ENCODE assay signal across 29 mouse cellular contexts in the genomic region with DNA sequence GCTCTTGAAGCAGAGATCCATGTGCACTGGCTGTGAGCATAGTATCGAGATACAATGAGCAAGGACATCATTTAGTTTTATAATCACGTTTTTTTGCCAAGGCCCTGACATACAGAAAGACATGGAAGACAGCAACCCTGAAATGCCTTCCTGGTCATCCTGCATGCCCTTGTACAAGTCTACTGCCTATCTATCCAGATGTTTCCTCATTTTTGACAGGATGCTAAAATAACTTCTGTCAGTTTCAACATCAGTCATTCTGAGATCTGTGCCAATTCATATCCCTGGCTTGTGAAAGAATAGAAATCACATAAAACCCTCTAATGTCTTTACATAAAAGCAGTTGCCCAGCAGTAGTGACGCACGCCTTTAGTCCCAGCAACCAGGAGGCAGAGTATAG. TPM values are rescaled to one million over a fixed set of nuclear protein-coding genes. Genes with fewer than 3 reads are reported as not detected.
DNase-seq lines count a peak whose midpoint lies in the region; ATAC-seq and TF ChIP-seq lines count a peak whose summit lies in the region.
"Had no signal": no experiment of that assay in that cellular context is flagged by ENCODE, and none has a peak within 500 bp of the region (broad histone marks: within the 10 kb centered on the region; RNA-seq: fewer than 3 reads in every experiment).

No protein-coding gene starts in this region.

- H3K4me1 ChIP-seq in lung, adult 2 months (ENCODE audit: control insufficient read depth, insufficient read depth, low read length): peaks cover 8% of the 10 kb centered on the region
- H3K4me1 ChIP-seq: embryonic facial prominence, embryonic 13.5 days; forebrain, embryonic 12.5 days; forebrain, embryonic 15.5 days; heart, embryonic 12.5 days; heart, embryonic 15.5 days; hindbrain, embryonic 10.5 days; intestine, embryonic 15.5 days had no signal

- 67% methylated on average over 4 of the region's 4 CpGs for WGBS in lung, adult 2 months

- DNase-seq in adrenal gland, postnatal 14 days: peak; percentile 25
- DNase-seq in adrenal gland, postnatal 36 days: no peak
- peak; percentile 14 for DNase-seq in lung, postnatal 25 days (ENCODE audit: low spot score)
- DNase-seq in lung, adult 2 months: no peak
- no peak for DNase-seq in thymus, postnatal 14 days
- DNase-seq in c-Kit-positive CD71-positive TER-119-positive erythroid progenitor cells, embryonic 14.5 days (ENCODE audit: low spot score): no peak
- DNase-seq: adrenal gland, postnatal 10 days; cerebellum, adult 11 months; cerebellum, adult 2 months; cerebellum, adult 9-11 months; cerebellum, postnatal 25 days; embryo, embryonic 11 days; gastrocnemius, postnatal 25 days; heart, postnatal 10 days; heart, postnatal 36 days had no signal

- H3K4me3 ChIP-seq in lung, adult 2 months (replicated peaks; ENCODE audit: extremely low read depth, low read depth, low read length): no peak overlapping the region
- H3K4me3 ChIP-seq: embryonic facial prominence, embryonic 10.5 days; embryonic facial prominence, embryonic 13.5 days; erythroblast, embryonic 14.5 days; forebrain, embryonic 12.5 days; forebrain, embryonic 15.5 days; heart, embryonic 12.5 days; heart, embryonic 15.5 days; hindbrain, embryonic 10.5 days; hindbrain, embryonic 13.5 days; intestine, embryonic 15.5 days had no signal

- ATAC-seq in granulocyte monocyte progenitor cell, adult 5-6 weeks (replicated peaks; ENCODE audit: poor library complexity, severe bottlenecking): peak; percentile 87
- ATAC-seq: activated CD4-positive, CD25-positive, alpha-beta regulatory T cell, adult 4 months; CD4-positive, CD25-positive, alpha-beta regulatory T cell, adult 4 months; forebrain, embryonic 15.5 days; hindbrain, embryonic 16.5 days; intestine, embryonic 15.5 days had no signal

- no peak for TF ChIP-seq CTCF in lung, adult 2 months (IDR thresholded peaks at IDR 0.05; ENCODE audit: insufficient read depth, low read length)

- TF ChIP-seq POLR2A in lung, adult 2 months (IDR thresholded peaks at IDR 0.05; ENCODE audit: borderline replicate concordance, extremely low read depth, low read depth, low read length): no peak

RNA-seq across cellular contexts. Expression of gene B3gnt2, which starts 36.4 kb away (rescaled TPM):
- total RNA-seq in adrenal gland, postnatal 14 days (2021): 43.9 and 46.6 TPM in 2 replicates
- 10 to 100 TPM; 35.9 to 62.8 TPM for total RNA-seq in adrenal gland, postnatal 36 days (2021)
- polyA plus RNA-seq in lung, adult 2 months (2012; rRNA removed): 16.7 and 18.6 TPM in 2 replicates
- total RNA-seq in granulocyte monocyte progenitor cell, adult 5-6 weeks (2014; fragmentation: Nextera tagmentation): 8.6 and 12.3 TPM in 2 replicates
- total RNA-seq in granulocyte monocyte progenitor cell, adult 5-6 weeks (2017): 10.6 and 41.3 TPM in 2 replicates

Comparison
In these comparisons a context has a peak if more than half of its experiments do, and no peak if none do; other contexts are left out.
1. DNase-seq: peak in adrenal gland, postnatal 14 days (single experiment) and lung, postnatal 25 days (single experiment); none in adrenal gland, postnatal 36 days (0 of 2), lung, adult 2 months (single experiment), thymus, postnatal 14 days (single experiment) and c-Kit-positive CD71-positive TER-119-positive erythroid progenitor cells, embryonic 14.5 days (single experiment).